Mouse (Mus musculus) intestine, embryonic 15.5 days (tissue): ENCODE data around the gene Lmbr1. TPM values are rescaled to one million over a fixed set of nuclear protein-coding genes. Genes with fewer than 3 reads are reported as not detected.

Experiments
- ATAC-seq: fragments of 200-750 bp; cut with Nextera tagmentation; 2 replicates; pipeline ENCODE4 v1.8.0; 2017; ENCODE audit warnings: moderate TSS enrichment, moderate library complexity
- H3K27ac ChIP-seq: fragments of 300-500 bp; sonication (generic); 2 replicates; pipeline ENCODE4 v1.5.1; 2015; ENCODE audit warnings: mild to moderate bottlenecking, inconsistent platforms
- H3K27me3 ChIP-seq: fragments of 300-500 bp; sonication (generic); replicated peaks from 2 replicates; pipeline ENCODE4 v1.6.1; 2015; ENCODE audit warnings: inconsistent platforms
- H3K36me3 ChIP-seq: fragments of 300-500 bp; sonication (generic); 2 replicates; pipeline ENCODE4 v1.6.1; 2015; ENCODE audit warnings: inconsistent platforms
- H3K4me1 ChIP-seq: fragments of 300-500 bp; sonication (generic); replicated peaks from 2 replicates; pipeline ENCODE4 v1.6.1; 2015; ENCODE audit warnings: inconsistent platforms
- H3K4me2 ChIP-seq: fragments of 300-500 bp; sonication (generic); replicated peaks from 2 replicates; pipeline ENCODE4 v1.6.1; 2015; ENCODE audit warnings: mild to moderate bottlenecking, inconsistent platforms
- H3K4me3 ChIP-seq: fragments of 300-500 bp; sonication (generic); replicated peaks from 2 replicates; pipeline ENCODE4 v1.5.1; 2015; ENCODE audit warnings: inconsistent platforms
- H3K9ac ChIP-seq: fragments of 300-500 bp; sonication (generic); 2 replicates; pipeline ENCODE4 v1.6.1; 2015; ENCODE audit warnings: inconsistent platforms
- H3K9me3 ChIP-seq: fragments of 300-500 bp; sonication (generic); 2 replicates; pipeline ENCODE4 v1.6.1; 2016; ENCODE audit warnings: inconsistent platforms
- WGBS: fragments of 180-500 bp; shearing (Covaris S2); methylation state at CpG from one replicate; pipeline ENCODE4 v1.1.7; 2015; 5-methylcytosine and 5-hydroxymethylcytosine counted together
- polyA plus RNA-seq: library from polyadenylated mRNA; unstranded; fragments of >200 nt; fragmentation: Nextera tagmentation; extraction: Ambion mirVana; gene quantifications from 2 replicates; pipeline ENCODE4 v1.2.1, GENCODE M21; 2015

Gene Lmbr1
- polyA plus RNA-seq, 1 experiment from 2014 or later, result 12.3 TPM

GRCm38 (mm10) chr5:29250795-29251495, 127.2 kb downstream of the Lmbr1 start:
- 66% methylated on average over 8 of the region's 8 CpGs for WGBS
- no peaks in the 10 kb centered on the region for H3K36me3 ChIP-seq

GRCm38 (mm10) chr5:29244769-29245168, 133.4 kb downstream of the Lmbr1 start:
- Histone ChIP-seq H3K27ac (no peak overlapping the region), H3K9ac (no peak overlapping the region)
- WGBS, result 75% methylated on average over 1 of the region's 1 CpGs

More at GRCm38 (mm10) chr5:29250795-29251495, 127.2 kb downstream of the Lmbr1 start:
- no peak overlapping the region for H3K4me2 ChIP-seq
- no peaks in the 10 kb centered on the region for H3K9me3 ChIP-seq
- H3K27me3 ChIP-seq, result no peaks in the 10 kb centered on the region
- no peak for ATAC-seq
- H3K9ac ChIP-seq, result no peak overlapping the region
- no peak overlapping the region for H3K4me3 ChIP-seq
- no peak overlapping the region for H3K27ac ChIP-seq
- no peaks in the 10 kb centered on the region for H3K4me1 ChIP-seq

GRCm38 (mm10) chr5:29238379-29238778, 139.8 kb downstream of the Lmbr1 start:
- no peak overlapping the region for H3K27ac ChIP-seq
- no peaks in the 10 kb centered on the region for H3K36me3 ChIP-seq
- no peaks in the 10 kb centered on the region for H3K9me3 ChIP-seq
- no peaks in the 10 kb centered on the region for H3K4me1 ChIP-seq
- no peak overlapping the region for H3K9ac ChIP-seq
- no peak overlapping the region for H3K4me2 ChIP-seq
- no peak overlapping the region for H3K4me3 ChIP-seq
- no peak for ATAC-seq
- no peaks in the 10 kb centered on the region for H3K27me3 ChIP-seq

More at GRCm38 (mm10) chr5:29244769-29245168, 133.4 kb downstream of the Lmbr1 start:
- Histone ChIP-seq H3K9me3 (no peaks in the 10 kb centered on the region), H3K4me2 (no peak overlapping the region), H3K4me1 (no peaks in the 10 kb centered on the region), H3K27me3 (no peaks in the 10 kb centered on the region), H3K36me3 (no peaks in the 10 kb centered on the region), H3K4me3 (no peak overlapping the region)
- no peak for ATAC-seq

DNA sequence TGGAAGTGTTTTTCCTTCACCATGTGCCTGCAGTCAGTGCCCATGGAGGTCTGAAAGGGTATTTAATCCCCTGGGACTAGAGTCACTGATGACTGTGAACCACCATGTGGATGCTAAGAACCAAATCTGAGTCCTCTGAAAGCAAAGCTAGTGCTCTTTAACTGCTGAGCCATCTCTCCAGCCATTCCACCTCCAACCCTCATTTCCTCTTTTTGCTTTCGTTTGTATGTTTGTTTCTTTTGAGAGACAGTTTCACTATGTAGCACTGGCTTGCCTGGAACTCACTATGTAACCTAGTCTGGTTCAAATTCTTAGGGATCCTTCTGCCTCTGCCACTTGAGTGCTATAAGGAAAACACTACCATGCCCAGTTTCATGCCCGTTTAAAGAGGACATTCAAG, 147.7 kb downstream of the Lmbr1 start:
- H3K4me3 ChIP-seq, result no peak overlapping the region
- H3K36me3 ChIP-seq, result no peaks in the 10 kb centered on the region
- no peak overlapping the region for H3K27ac ChIP-seq
- WGBS, result 75% methylated on average over 2 of the region's 2 CpGs
- ATAC-seq, result no peak
- H3K27me3 ChIP-seq, result no peaks in the 10 kb centered on the region
- no peaks in the 10 kb centered on the region for H3K9me3 ChIP-seq
- H3K4me1 ChIP-seq, result no peaks in the 10 kb centered on the region
- no peak overlapping the region for H3K4me2 ChIP-seq
- no peak overlapping the region for H3K9ac ChIP-seq

DNA sequence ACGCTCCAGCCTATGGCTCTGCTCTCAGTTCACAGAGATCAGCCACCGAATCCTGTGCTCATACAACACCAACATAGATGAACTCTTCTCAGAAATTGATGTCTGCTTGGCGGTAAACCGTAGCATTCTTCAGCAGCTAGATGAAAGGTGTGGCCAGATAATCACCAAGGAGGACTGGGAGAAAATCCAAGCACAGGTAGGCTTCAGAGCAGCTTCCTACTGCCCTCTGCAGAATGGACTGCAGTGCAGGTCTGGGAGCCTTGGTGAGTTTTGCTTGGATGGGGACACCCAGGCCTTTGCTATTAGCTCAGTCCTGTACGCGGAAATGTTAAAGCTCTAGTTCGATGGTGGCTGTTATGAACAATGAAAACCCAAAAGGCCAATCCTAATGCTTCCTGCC, 154.1 kb downstream of the Lmbr1 start:
- H3K4me3 ChIP-seq, result no peak overlapping the region
- no peaks in the 10 kb centered on the region for H3K27me3 ChIP-seq
- no peak overlapping the region for H3K27ac ChIP-seq
- H3K4me2 ChIP-seq, result no peak overlapping the region
- 0 out of 2 replicates have a peak, but pooled peaks have one; percentile 53 for ATAC-seq
- no peaks in the 10 kb centered on the region for H3K4me1 ChIP-seq
- H3K36me3 ChIP-seq, result no peaks in the 10 kb centered on the region
- 85% methylated on average over 7 of the region's 7 CpGs for WGBS
- no peaks in the 10 kb centered on the region for H3K9me3 ChIP-seq
- H3K9ac ChIP-seq, result no peak overlapping the region

GRCm38 (mm10) chr5:29217997-29218396, 160.2 kb downstream of the Lmbr1 start:
- no peak overlapping the region for H3K4me2 ChIP-seq
- no peak overlapping the region for H3K9ac ChIP-seq
- no peaks in the 10 kb centered on the region for H3K9me3 ChIP-seq
- H3K4me1 ChIP-seq, result 0 out of 2 replicates have a peak, but pooled peaks cover 7% of the 10 kb centered on the region
- ATAC-seq, result no peak
- no peak overlapping the region for H3K4me3 ChIP-seq
- H3K36me3 ChIP-seq, result no peaks in the 10 kb centered on the region
- 85% methylated on average over 3 of the region's 3 CpGs for WGBS
- no peaks in the 10 kb centered on the region for H3K27me3 ChIP-seq
- H3K27ac ChIP-seq, result no peak overlapping the region

DNA sequence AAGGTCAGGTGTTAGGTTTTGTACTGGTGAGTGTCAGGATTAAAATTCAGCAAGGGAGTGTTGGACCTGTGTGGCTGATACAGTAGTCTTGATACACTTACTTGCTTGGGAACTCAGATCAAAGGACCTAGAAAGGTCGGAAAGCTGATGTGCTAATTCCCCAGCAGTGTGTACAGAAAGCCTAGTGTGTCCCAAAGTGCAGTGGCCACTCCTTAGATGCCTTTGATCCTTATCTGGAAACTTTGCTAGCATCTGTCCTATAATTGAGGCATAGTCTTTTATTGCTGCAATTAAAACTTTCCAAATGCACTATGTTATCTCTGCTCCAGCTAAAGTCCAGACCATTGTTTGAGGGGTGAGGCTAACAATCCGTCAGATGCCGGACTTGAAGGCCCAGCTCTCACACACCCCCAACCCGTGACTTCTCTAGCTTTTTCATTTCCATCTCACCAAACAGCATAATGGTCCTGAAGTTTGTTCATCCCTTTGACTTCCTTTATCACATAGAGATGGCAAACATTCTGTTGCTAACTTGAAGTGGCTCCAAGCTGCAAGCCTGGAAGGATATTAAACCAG, 166.1 kb downstream of the Lmbr1 start:
- peak; percentile 98 for ATAC-seq
- no peak overlapping the region for H3K4me2 ChIP-seq
- H3K27ac ChIP-seq, result no peak overlapping the region
- H3K27me3 ChIP-seq, result no peaks in the 10 kb centered on the region
- H3K4me3 ChIP-seq, result no peak overlapping the region
- WGBS, result 34% methylated on average over 4 of the region's 4 CpGs
- H3K36me3 ChIP-seq, result no peaks in the 10 kb centered on the region
- 0 out of 2 replicates have a peak, but pooled peaks cover 7% of the 10 kb centered on the region for H3K4me1 ChIP-seq
- no peaks in the 10 kb centered on the region for H3K9me3 ChIP-seq
- H3K9ac ChIP-seq, result no peak overlapping the region

- no peak overlapping the region for H3K4me3 ChIP-seq
- no peak overlapping the region for H3K4me2 ChIP-seq
- WGBS, result 71% methylated on average over 5 of the region's 5 CpGs
- H3K4me1 ChIP-seq, result no peaks in the 10 kb centered on the region
- no peak overlapping the region for H3K9ac ChIP-seq
- no peak overlapping the region for H3K27ac ChIP-seq
- no peaks in the 10 kb centered on the region for H3K27me3 ChIP-seq
- ATAC-seq, result no peak
- no peaks in the 10 kb centered on the region for H3K36me3 ChIP-seq
- H3K9me3 ChIP-seq, result no peaks in the 10 kb centered on the region
Observed at GRCm38 (mm10) chr5:29205690-29206089, 172.5 kb downstream of the Lmbr1 start.

DNA sequence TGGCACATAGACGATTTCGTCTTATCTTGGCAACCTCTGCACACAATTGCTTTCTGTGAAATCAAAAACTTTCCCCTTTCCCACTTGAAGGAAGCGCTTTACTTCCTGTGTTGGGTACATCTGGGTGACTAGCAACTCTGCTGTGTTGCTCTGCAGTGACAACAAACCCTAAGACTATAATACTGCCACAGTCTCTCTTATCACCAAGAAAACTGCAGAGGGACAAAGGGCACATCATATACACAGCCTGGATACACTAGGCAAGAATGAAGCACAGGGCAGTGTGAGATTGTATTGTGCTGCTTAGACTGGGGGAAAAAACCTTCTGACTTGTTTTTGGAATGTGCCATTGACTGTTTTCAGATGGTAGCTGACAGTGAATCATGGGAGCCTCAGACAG, 178.3 kb downstream of the Lmbr1 start:
- no peaks in the 10 kb centered on the region for H3K27me3 ChIP-seq
- ATAC-seq, result peak; percentile 70
- H3K4me2 ChIP-seq, result no peak overlapping the region
- no peaks in the 10 kb centered on the region for H3K4me1 ChIP-seq
- no peak overlapping the region for H3K4me3 ChIP-seq
- no peaks in the 10 kb centered on the region for H3K9me3 ChIP-seq
- no peaks in the 10 kb centered on the region for H3K36me3 ChIP-seq
- no peak overlapping the region for H3K27ac ChIP-seq
- WGBS, result 62% methylated on average over 3 of the region's 3 CpGs
- H3K9ac ChIP-seq, result no peak overlapping the region

GRCm38 (mm10) chr5:29198960-29199488, 179.2 kb downstream of the Lmbr1 start:
- Histone ChIP-seq H3K9ac (no peak overlapping the region), H3K27me3 (no peaks in the 10 kb centered on the region), H3K36me3 (no peaks in the 10 kb centered on the region), H3K4me3 (no peak overlapping the region), H3K27ac (no peak overlapping the region), H3K4me1 (no peaks in the 10 kb centered on the region), H3K4me2 (no peak overlapping the region), H3K9me3 (no peaks in the 10 kb centered on the region)
- 75% methylated on average over 4 of the region's 4 CpGs for WGBS
- no peak for ATAC-seq

- Histone ChIP-seq H3K4me3 (no peak overlapping the region), H3K36me3 (no peaks in the 10 kb centered on the region), H3K4me2 (peak overlapping the region; percentile 75; the same call in 1 of the 2 replicates), H3K27ac (no peak overlapping the region), H3K9ac (no peak overlapping the region), H3K9me3 (no peaks in the 10 kb centered on the region), H3K27me3 (no peaks in the 10 kb centered on the region), H3K4me1 (no peaks in the 10 kb centered on the region)
- 88% methylated on average over 4 of the region's 4 CpGs for WGBS
- no peak for ATAC-seq
Observed at GRCm38 (mm10) chr5:29197187-29197586, 181.0 kb downstream of the Lmbr1 start.

- 0 out of 2 replicates have a peak overlapping the region, but pooled peaks have one; percentile 15 for H3K27ac ChIP-seq
- H3K9ac ChIP-seq, result peak overlapping the region; percentile 34
- no peaks in the 10 kb centered on the region for H3K9me3 ChIP-seq
- H3K36me3 ChIP-seq, result no peaks in the 10 kb centered on the region
- ATAC-seq, result peak; percentile 13; the same call in 1 of the 2 replicates
- 9% methylated on average over 12 of the region's 12 CpGs for WGBS
- H3K27me3 ChIP-seq, result no peaks in the 10 kb centered on the region
- H3K4me1 ChIP-seq, result no peaks in the 10 kb centered on the region
- H3K4me2 ChIP-seq, result peak overlapping the region; percentile 75
- H3K4me3 ChIP-seq, result peak overlapping the region; percentile 60
Observed at GRCm38 (mm10) chr5:29196264-29196658, 181.9 kb downstream of the Lmbr1 start.
